Mouse (Mus musculus) midbrain, embryonic 10.5 days (tissue): Measurements from ENCODE around the gene Dcaf7. TPM values are rescaled to one million over a fixed set of nuclear protein-coding genes. Genes with fewer than 3 reads are reported as not detected.
"Not testable (repeated sequence)": the region's sequence is repeated elsewhere in the genome, so short reads cannot be mapped to it uniquely, and the experiment has no call there.

Experiments
- DNase-seq: peaks from one replicate; pipeline ENCODE4 v3.0.0-alpha.2; 2017; ENCODE audit warnings: low spot score
- H3K27ac ChIP-seq: fragments of 300-500 bp; sonication (generic); replicated peaks from 2 replicates; pipeline ENCODE4 v1.5.1; 2016; ENCODE audit warnings: mild to moderate bottlenecking
- H3K27me3 ChIP-seq: fragments of 300-500 bp; sonication (generic); 2 replicates; pipeline ENCODE4 v1.6.1; 2016; ENCODE audit warnings: low read depth, mild to moderate bottlenecking; ENCODE audit not compliant: poor library complexity, severe bottlenecking
- H3K36me3 ChIP-seq: fragments of 300-500 bp; sonication (generic); 2 replicates; pipeline ENCODE4 v1.6.1; 2016; ENCODE audit warnings: mild to moderate bottlenecking, moderate library complexity
- H3K4me1 ChIP-seq: fragments of 300-500 bp; sonication (generic); 2 replicates; pipeline ENCODE4 v1.6.1; 2016
- H3K4me3 ChIP-seq: fragments of 300-500 bp; sonication (generic); 2 replicates; pipeline ENCODE4 v1.5.1; 2016; ENCODE audit warnings: mild to moderate bottlenecking, moderate library complexity
- H3K9me3 ChIP-seq: fragments of 300-500 bp; sonication (generic); replicated peaks from 2 replicates; pipeline ENCODE4 v1.6.1; 2016; ENCODE audit warnings: mild to moderate bottlenecking
- WGBS: fragments of 180-500 bp; shearing (Covaris S2); methylation state at CpG from one replicate; pipeline ENCODE4 v1.1.7; 2016; 5-methylcytosine and 5-hydroxymethylcytosine counted together
- polyA plus RNA-seq: library from polyadenylated mRNA; unstranded; fragments of >200 nt; fragmentation: Nextera tagmentation; extraction: Ambion mirVana; gene quantifications from 2 replicates; pipeline ENCODE4 v1.2.1, GENCODE M21; 2016

Gene Dcaf7
- polyA plus RNA-seq, 1 experiment from 2014 or later, result 76.8 TPM

- H3K27ac ChIP-seq, result no peak overlapping the region
- WGBS, result 85% methylated on average over 5 of the region's 5 CpGs
- no peak for DNase-seq
Observed at GRCm38 (mm10) chr11:106016440-106016839, 20.2 kb upstream of the Dcaf7 start.

GRCm38 (mm10) chr11:106020051-106020763, 16.5 kb upstream of the Dcaf7 start:
- H3K4me1 ChIP-seq, result peaks cover 15% of the 10 kb centered on the region
- H3K9me3 ChIP-seq, result no peaks in the 10 kb centered on the region
- H3K27ac ChIP-seq, result peak overlapping the region; percentile 49
- peaks cover 35% of the 10 kb centered on the region for H3K27me3 ChIP-seq
- peak; percentile 57 for DNase-seq
- WGBS, result under 1% methylated on average over 50 of the region's 50 CpGs
- peak overlapping the region; percentile 58 for H3K4me3 ChIP-seq
- no peaks in the 10 kb centered on the region for H3K36me3 ChIP-seq

More at GRCm38 (mm10) chr11:106016440-106016839, 20.2 kb upstream of the Dcaf7 start:
- Histone ChIP-seq H3K27me3 (peaks cover 32% of the 10 kb centered on the region), H3K36me3 (no peaks in the 10 kb centered on the region), H3K4me3 (no peak overlapping the region), H3K4me1 (peaks cover 28% of the 10 kb centered on the region), H3K9me3 (no peaks in the 10 kb centered on the region)

- H3K27me3 ChIP-seq, result peaks cover 14% of the 10 kb centered on the region
- WGBS, result 92% methylated on average over 3 of the region's 3 CpGs
- no peaks in the 10 kb centered on the region for H3K9me3 ChIP-seq
- H3K4me3 ChIP-seq, result no peak overlapping the region
- H3K36me3 ChIP-seq, result 0 out of 2 replicates have a peak, but pooled peaks cover 3% of the 10 kb centered on the region
- DNase-seq, result no peak
- no peak overlapping the region for H3K27ac ChIP-seq
- no peaks in the 10 kb centered on the region; the same call in 1 of the 2 replicates for H3K4me1 ChIP-seq
Observed at GRCm38 (mm10) chr11:106025774-106026173, 10.9 kb upstream of the Dcaf7 start.

GRCm38 (mm10) chr11:106026465-106027151, 10.1 kb upstream of the Dcaf7 start:
- peak; percentile 47 for DNase-seq
- 41% methylated on average over 11 of the region's 11 CpGs for WGBS
- Histone ChIP-seq H3K36me3 (0 out of 2 replicates have a peak, but pooled peaks cover 3% of the 10 kb centered on the region), H3K27ac (no peak overlapping the region), H3K9me3 (no peaks in the 10 kb centered on the region), H3K4me3 (no peak overlapping the region), H3K27me3 (peaks cover 5% of the 10 kb centered on the region), H3K4me1 (no peaks in the 10 kb centered on the region)

GRCm38 (mm10) chr11:106027607-106028006, 9.1 kb upstream of the Dcaf7 start:
- H3K27me3 ChIP-seq, result no peaks in the 10 kb centered on the region
- no peak for DNase-seq
- H3K9me3 ChIP-seq, result 0 out of 2 replicates have a peak, but pooled peaks cover 3% of the 10 kb centered on the region
- no peak overlapping the region for H3K4me3 ChIP-seq
- H3K36me3 ChIP-seq, result 0 out of 2 replicates have a peak, but pooled peaks cover 3% of the 10 kb centered on the region
- no peaks in the 10 kb centered on the region for H3K4me1 ChIP-seq
- H3K27ac ChIP-seq, result no peak overlapping the region
- 90% methylated on average over 5 of the region's 5 CpGs for WGBS

GRCm38 (mm10) chr11:106032074-106032473, 4.6 kb upstream of the Dcaf7 start:
- WGBS, result 40% methylated on average over 15 of the region's 25 CpGs
- not testable (repeated sequence) for H3K36me3 ChIP-seq, DNase-seq, H3K9me3 ChIP-seq, H3K27me3 ChIP-seq
- peak overlapping the region; percentile 71; the same call in 1 of the 2 replicates for H3K27ac ChIP-seq
- peaks cover 13% of the 10 kb centered on the region for H3K4me1 ChIP-seq
- H3K4me3 ChIP-seq, result peak overlapping the region; percentile 47

- DNase-seq, result peak; percentile 36
- H3K36me3 ChIP-seq, result no peaks in the 10 kb centered on the region
- peak overlapping the region; percentile 70 for H3K27ac ChIP-seq
- 0 out of 2 replicates have a peak, but pooled peaks cover 3% of the 10 kb centered on the region for H3K9me3 ChIP-seq
- peak overlapping the region; percentile 38; the same call in 1 of the 2 replicates for H3K4me3 ChIP-seq
- WGBS, result 37% methylated on average over 11 of the region's 11 CpGs
- H3K4me1 ChIP-seq, result peaks cover 25% of the 10 kb centered on the region
- no peaks in the 10 kb centered on the region for H3K27me3 ChIP-seq
Observed at GRCm38 (mm10) chr11:106033491-106033919, 3.2 kb upstream of the Dcaf7 start.

- Histone ChIP-seq H3K4me1 (peaks cover 30% of the 10 kb centered on the region), H3K36me3 (peaks cover 3% of the 10 kb centered on the region; the same call in 1 of the 2 replicates), H3K27me3 (no peaks in the 10 kb centered on the region), H3K4me3 (no peak overlapping the region), H3K9me3 (0 out of 2 replicates have a peak, but pooled peaks cover 3% of the 10 kb centered on the region), H3K27ac (no peak overlapping the region)
- no peak for DNase-seq
- 90% methylated on average over 9 of the region's 9 CpGs for WGBS
Observed at GRCm38 (mm10) chr11:106034986-106035385, 1.7 kb upstream of the Dcaf7 start.

GRCm38 (mm10) chr11:106037418-106037751, 713 bp downstream of the Dcaf7 start:
- Histone ChIP-seq H3K27me3 (no peaks in the 10 kb centered on the region), H3K27ac (peak overlapping the region; percentile 90), H3K9me3 (no peaks in the 10 kb centered on the region), H3K4me3 (peak overlapping the region; percentile 90), H3K4me1 (peaks cover 30% of the 10 kb centered on the region), H3K36me3 (peaks cover 3% of the 10 kb centered on the region; the same call in 1 of the 2 replicates)
- DNase-seq, result peak; percentile 59
- under 1% methylated on average over 13 of the region's 13 CpGs for WGBS

GRCm38 (mm10) chr11:106044349-106044748, 7.7 kb downstream of the Dcaf7 start:
- Histone ChIP-seq H3K4me3 (no peak overlapping the region), H3K27me3 (no peaks in the 10 kb centered on the region), H3K36me3 (peaks cover 37% of the 10 kb centered on the region), H3K9me3 (no peaks in the 10 kb centered on the region), H3K4me1 (no peaks in the 10 kb centered on the region), H3K27ac (no peak overlapping the region)
- no peak for DNase-seq

GRCm38 (mm10) chr11:106045256-106045655, 8.6 kb downstream of the Dcaf7 start:
- 82% methylated on average over 1 of the region's 1 CpGs for WGBS

GRCm38 (mm10) chr11:106045780-106046179, 9.1 kb downstream of the Dcaf7 start:
- no peaks in the 10 kb centered on the region for H3K27me3 ChIP-seq
- 92% methylated on average over 3 of the region's 3 CpGs for WGBS
- H3K9me3 ChIP-seq, result no peaks in the 10 kb centered on the region
- DNase-seq, result no peak
- H3K4me1 ChIP-seq, result no peaks in the 10 kb centered on the region
- H3K36me3 ChIP-seq, result peaks cover 50% of the 10 kb centered on the region
- no peak overlapping the region for H3K4me3 ChIP-seq
- no peak overlapping the region for H3K27ac ChIP-seq

More at GRCm38 (mm10) chr11:106045256-106045655, 8.6 kb downstream of the Dcaf7 start:
- Histone ChIP-seq H3K4me3 (no peak overlapping the region), H3K9me3 (no peaks in the 10 kb centered on the region), H3K4me1 (no peaks in the 10 kb centered on the region), H3K27ac (no peak overlapping the region), H3K27me3 (no peaks in the 10 kb centered on the region), H3K36me3 (peaks cover 45% of the 10 kb centered on the region)
- DNase-seq, result no peak

GRCm38 (mm10) chr11:106046584-106046983, 9.9 kb downstream of the Dcaf7 start:
- no peaks in the 10 kb centered on the region for H3K27me3 ChIP-seq
- no peak overlapping the region for H3K4me3 ChIP-seq
- no peak overlapping the region for H3K27ac ChIP-seq
- peaks cover 58% of the 10 kb centered on the region for H3K36me3 ChIP-seq
- H3K9me3 ChIP-seq, result no peaks in the 10 kb centered on the region
- no peaks in the 10 kb centered on the region for H3K4me1 ChIP-seq
- DNase-seq, result no peak
- 88% methylated on average over 9 of the region's 9 CpGs for WGBS
